Mouse (Mus musculus) embryonic facial prominence, embryonic 15.5 days (tissue): ENCODE measurements around the gene Cdc42ep5. TPM values are rescaled to one million over a fixed set of nuclear protein-coding genes. Genes with fewer than 3 reads are reported as not detected.

Source experiments
- polyA plus RNA-seq: library from polyadenylated mRNA; unstranded; fragments of >200 nt; fragmentation: Nextera tagmentation; extraction: Ambion mirVana; gene quantifications from 2 replicates; pipeline ENCODE4 v1.2.1, GENCODE M21; 2015

The Cdc42ep5 gene
- polyA plus RNA-seq, 1 experiment from 2014 or later, result 63.2 TPM

Other genes with a start within 250 kb of the Cdc42ep5 start
- 0.27 and 0.28 TPM in 2 replicates for gene Lilra6, start 249.4 kb downstream of the Cdc42ep5 start, polyA plus RNA-seq
- gene Lair1, start 101.7 kb downstream of the Cdc42ep5 start, polyA plus RNA-seq, result 0.95 and 1.0 TPM in 2 replicates
- 6.2 and 6.7 TPM in 2 replicates for gene Ttyh1, start 45.5 kb downstream of the Cdc42ep5 start, polyA plus RNA-seq
- 64.4 and 82.2 TPM in 2 replicates for gene Leng8, start 27.8 kb downstream of the Cdc42ep5 start, polyA plus RNA-seq
- 5.8 and 6.1 TPM in 2 replicates for gene Leng9, start 14.5 kb downstream of the Cdc42ep5 start, polyA plus RNA-seq
- 0.14 TPM in 1 of 2 replicates, not detected in the other for gene Lilra5, start 72.9 kb upstream of the Cdc42ep5 start, polyA plus RNA-seq
- not detected in 2 replicates for gene Ncr1, start 172.9 kb upstream of the Cdc42ep5 start, polyA plus RNA-seq
- gene Gp6, start 232.9 kb upstream of the Cdc42ep5 start, polyA plus RNA-seq, result 0.11 TPM in 1 of 2 replicates, not detected in the other